Mouse (Mus musculus) embryonic facial prominence, embryonic 11.5 days (tissue): ENCODE results near the gene Mapk12. TPM values are rescaled to one million over a fixed set of nuclear protein-coding genes. Genes with fewer than 3 reads are reported as not detected.

Source experiments
- ATAC-seq: fragments of 200-750 bp; cut with Nextera tagmentation; replicated peaks from 2 replicates; pipeline ENCODE4 v1.8.0; 2017; ENCODE audit warnings: low read depth; ENCODE audit not compliant: insufficient number of reproducible peaks, low FRiP score, low TSS enrichment
- DNase-seq: peaks from one replicate; pipeline ENCODE4 v3.0.0-alpha.2; 2015; ENCODE audit warnings: low spot score
- H3K27ac ChIP-seq: fragments of 300-500 bp; sonication (generic); replicated peaks from 2 replicates; pipeline ENCODE4 v1.5.1; 2014; ENCODE audit warnings: mild to moderate bottlenecking, low read depth, low read length, control low read depth
- H3K27me3 ChIP-seq: fragments of 300-500 bp; sonication (generic); 2 replicates; pipeline ENCODE4 v1.6.1; 2014; ENCODE audit warnings: mild to moderate bottlenecking, low read length, moderate library complexity, mixed read lengths; ENCODE audit not compliant: control insufficient read depth, insufficient read depth
- H3K36me3 ChIP-seq: fragments of 300-500 bp; sonication (generic); replicated peaks from 2 replicates; pipeline ENCODE4 v1.6.1; 2014; ENCODE audit warnings: low read depth, mild to moderate bottlenecking, low read length, moderate library complexity, mixed read lengths; ENCODE audit not compliant: control insufficient read depth, insufficient read depth
- H3K4me1 ChIP-seq: fragments of 300-500 bp; sonication (generic); 2 replicates; pipeline ENCODE4 v1.6.1; 2014; ENCODE audit warnings: low read length, mixed read lengths; ENCODE audit not compliant: control insufficient read depth, insufficient read depth
- H3K4me2 ChIP-seq: fragments of 300-500 bp; sonication (generic); 2 replicates; pipeline ENCODE4 v1.6.1; 2014; ENCODE audit warnings: low read depth, mild to moderate bottlenecking, control low read depth, low read length, moderate library complexity
- H3K4me3 ChIP-seq: fragments of 300-500 bp; sonication (generic); 2 replicates; pipeline ENCODE4 v1.5.1; 2014; ENCODE audit warnings: low read depth, low read length, control low read depth
- H3K9ac ChIP-seq: fragments of 300-500 bp; sonication (generic); replicated peaks from 2 replicates; pipeline ENCODE4 v1.6.1; 2014; ENCODE audit warnings: mild to moderate bottlenecking, control low read depth, low read length
- H3K9me3 ChIP-seq: fragments of 300-500 bp; sonication (generic); replicated peaks from 2 replicates; pipeline ENCODE4 v1.6.1; 2016; ENCODE audit warnings: mild to moderate bottlenecking, low read length, inconsistent platforms, mixed read lengths; ENCODE audit not compliant: control insufficient read depth
- WGBS: fragments of 180-500 bp; shearing (Covaris S2); extraction: QIAGEN DNeasy Blood & Tissue Kit; methylation state at CpG from one replicate; pipeline ENCODE4 v1.1.7; 2014; 5-methylcytosine and 5-hydroxymethylcytosine counted together
- polyA plus RNA-seq: library from polyadenylated mRNA; unstranded; fragments of >200 nt; fragmentation: Nextera tagmentation; extraction: Ambion mirVana; gene quantifications from 2 replicates; pipeline ENCODE4 v1.2.1, GENCODE M21; 2014

The Mapk12 gene
- polyA plus RNA-seq, 1 experiment from 2014 or later, result 10.1 TPM

GRCm38 (mm10) chr15:89122649-89123366, 17.7 kb downstream of the Mapk12 start, which contains the start of gene Tubgcp6:
Gene Tubgcp6, minus strand, starts transcription at chr15:89123112.
- Histone ChIP-seq H3K36me3 (no peaks in the 10 kb centered on the region; the same call in 1 of the 2 replicates), H3K4me3 (peak within 1 kb of the TSS; percentile 88), H3K9ac (peak within 1 kb of the TSS; percentile 78), H3K9me3 (no peaks in the 10 kb centered on the region), H3K27me3 (no peaks in the 10 kb centered on the region), H3K27ac (peak within 1 kb of the TSS; percentile 35; the same call in 1 of the 2 replicates), H3K4me1 (peaks cover 10% of the 10 kb centered on the region), H3K4me2 (peak within 1 kb of the TSS; percentile 85)
- ATAC-seq, result peak; percentile 72
- WGBS, result 0% methylated on average over 47 of the region's 47 CpGs
- peak; percentile 99 for DNase-seq

DNA sequence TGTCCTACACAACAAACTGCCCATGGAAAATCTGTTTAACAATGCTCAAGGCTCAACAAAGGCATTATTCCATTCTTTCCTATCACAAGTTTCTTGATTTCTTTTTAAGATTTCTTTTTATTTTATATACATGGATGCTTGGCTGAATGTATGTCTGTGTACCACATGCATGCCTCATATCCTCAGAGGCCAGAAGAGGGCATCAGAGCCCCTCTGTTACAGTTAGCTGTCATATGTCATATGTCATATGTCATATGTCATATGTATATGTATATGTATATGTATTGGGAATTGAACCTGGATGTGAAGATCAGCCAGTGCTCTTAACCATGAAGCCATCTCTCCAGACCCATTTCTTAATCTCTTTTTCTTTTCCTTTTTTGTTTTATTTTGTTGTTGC, 22.5 kb downstream of the Mapk12 start:
- ATAC-seq, result no peak
- no peaks in the 10 kb centered on the region for H3K27me3 ChIP-seq
- peaks cover 2% of the 10 kb centered on the region for H3K36me3 ChIP-seq

GRCm38 (mm10) chr15:89110147-89110546, 30.4 kb downstream of the Mapk12 start:
- no peak for ATAC-seq
- Histone ChIP-seq H3K4me2 (no peak overlapping the region), H3K4me3 (no peak overlapping the region), H3K36me3 (peaks cover 8% of the 10 kb centered on the region), H3K4me1 (no peaks in the 10 kb centered on the region), H3K9ac (no peak overlapping the region), H3K9me3 (no peaks in the 10 kb centered on the region), H3K27ac (no peak overlapping the region), H3K27me3 (no peaks in the 10 kb centered on the region)
- WGBS, result 78% methylated on average over 9 of the region's 9 CpGs
- no peak for DNase-seq

More for the DNA sequence above, 22.5 kb downstream of the Mapk12 start:
- Histone ChIP-seq H3K4me1 (peaks cover 8% of the 10 kb centered on the region; the same call in 1 of the 2 replicates), H3K9me3 (no peaks in the 10 kb centered on the region), H3K9ac (no peak overlapping the region), H3K4me3 (no peak overlapping the region), H3K27ac (no peak overlapping the region), H3K4me2 (no peak overlapping the region)
- DNase-seq, result no peak

GRCm38 (mm10) chr15:89106976-89107375, 33.5 kb downstream of the Mapk12 start:
- WGBS, result 88% methylated on average over 1 of the region's 1 CpGs
- H3K9ac ChIP-seq, result no peak overlapping the region
- H3K4me1 ChIP-seq, result no peaks in the 10 kb centered on the region
- H3K36me3 ChIP-seq, result peaks cover 11% of the 10 kb centered on the region
- ATAC-seq, result no peak
- DNase-seq, result no peak
- no peak overlapping the region for H3K4me2 ChIP-seq
- no peak overlapping the region for H3K27ac ChIP-seq
- H3K9me3 ChIP-seq, result no peaks in the 10 kb centered on the region
- no peaks in the 10 kb centered on the region for H3K27me3 ChIP-seq
- no peak overlapping the region for H3K4me3 ChIP-seq

GRCm38 (mm10) chr15:89106073-89106472, 34.4 kb downstream of the Mapk12 start:
- DNase-seq, result no peak

DNA sequence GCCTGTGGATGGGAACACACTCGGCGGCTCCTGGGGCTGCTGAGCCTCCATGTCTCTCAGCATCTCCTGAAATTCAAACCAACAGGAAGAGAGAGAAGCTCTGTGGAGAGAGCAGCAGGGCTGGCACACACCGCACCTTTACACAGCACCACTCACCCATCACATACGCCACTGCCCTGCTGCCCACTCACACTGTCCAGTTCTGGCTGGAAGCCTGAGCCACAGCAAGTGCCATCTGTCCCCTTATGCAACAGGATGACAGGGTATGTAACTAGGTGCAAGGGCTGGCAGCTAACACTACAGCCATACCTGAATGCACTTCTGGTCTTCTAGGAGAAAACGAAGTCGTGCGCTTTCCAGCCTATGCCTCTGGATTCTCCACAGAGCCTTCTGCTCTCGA, 36.1 kb downstream of the Mapk12 start:
- Histone ChIP-seq H3K4me1 (no peaks in the 10 kb centered on the region), H3K27ac (no peak overlapping the region), H3K4me3 (no peak overlapping the region), H3K9ac (no peak overlapping the region), H3K4me2 (no peak overlapping the region), H3K9me3 (no peaks in the 10 kb centered on the region), H3K36me3 (peaks cover 18% of the 10 kb centered on the region), H3K27me3 (no peaks in the 10 kb centered on the region)
- WGBS, result 92% methylated on average over 8 of the region's 8 CpGs
- ATAC-seq (no peak), DNase-seq (no peak)

More at GRCm38 (mm10) chr15:89106073-89106472, 34.4 kb downstream of the Mapk12 start:
- H3K9me3 ChIP-seq, result no peaks in the 10 kb centered on the region
- no peak overlapping the region for H3K27ac ChIP-seq
- no peak overlapping the region for H3K9ac ChIP-seq
- peaks cover 18% of the 10 kb centered on the region for H3K36me3 ChIP-seq
- WGBS, result 87% methylated on average over 13 of the region's 13 CpGs
- no peaks in the 10 kb centered on the region for H3K27me3 ChIP-seq
- ATAC-seq, result no peak
- H3K4me3 ChIP-seq, result no peak overlapping the region
- H3K4me1 ChIP-seq, result no peaks in the 10 kb centered on the region
- H3K4me2 ChIP-seq, result no peak overlapping the region

DNA sequence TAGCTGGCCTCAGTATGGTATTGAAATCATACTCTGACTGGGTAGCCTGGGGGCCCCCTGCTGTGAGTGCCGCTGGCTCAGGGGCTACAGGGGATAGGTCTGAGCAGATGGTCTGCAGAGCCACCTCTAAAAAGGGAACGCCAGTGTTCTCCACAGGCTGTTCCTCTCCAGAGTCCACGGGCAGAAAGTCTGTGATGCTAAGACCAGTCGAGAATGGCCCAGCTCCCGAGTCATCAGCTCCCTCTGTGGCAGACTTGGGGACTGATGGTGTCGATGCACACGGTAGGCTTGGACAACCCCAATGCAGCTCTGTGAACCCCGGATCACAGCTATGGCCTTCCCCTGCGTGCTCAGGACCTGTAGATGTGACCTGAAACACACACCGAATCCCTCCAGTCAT, 36.6 kb downstream of the Mapk12 start:
- H3K4me1 ChIP-seq, result no peaks in the 10 kb centered on the region
- no peak overlapping the region for H3K9ac ChIP-seq
- no peak overlapping the region for H3K4me2 ChIP-seq
- H3K27me3 ChIP-seq, result no peaks in the 10 kb centered on the region
- 88% methylated on average over 10 of the region's 10 CpGs for WGBS
- no peak overlapping the region for H3K4me3 ChIP-seq
- no peak for DNase-seq
- H3K9me3 ChIP-seq, result no peaks in the 10 kb centered on the region
- H3K36me3 ChIP-seq, result peaks cover 18% of the 10 kb centered on the region
- ATAC-seq, result no peak
- H3K27ac ChIP-seq, result no peak overlapping the region

DNA sequence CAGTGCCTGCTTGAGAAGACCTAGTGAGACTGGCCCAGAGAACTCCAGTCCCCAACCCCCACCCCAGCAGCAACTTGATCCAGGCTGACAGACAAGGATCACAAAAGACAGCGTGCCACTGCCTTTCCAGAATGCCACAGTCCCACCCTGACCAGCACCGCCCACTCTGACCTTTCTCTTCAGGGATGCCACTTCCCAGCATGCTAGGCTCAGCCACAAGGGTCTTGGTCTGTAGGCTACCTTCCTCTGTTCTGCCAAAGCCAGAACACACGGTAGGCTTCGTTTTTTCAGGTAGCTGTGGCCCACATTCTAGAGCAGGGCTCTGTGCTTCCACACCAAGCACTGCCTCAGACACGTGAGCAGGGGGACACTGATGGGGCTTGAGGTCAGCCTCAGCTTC, 37.9 kb downstream of the Mapk12 start:
- Histone ChIP-seq H3K4me3 (no peak overlapping the region), H3K4me1 (no peaks in the 10 kb centered on the region), H3K4me2 (no peak overlapping the region), H3K27ac (no peak overlapping the region), H3K9me3 (no peaks in the 10 kb centered on the region), H3K27me3 (no peaks in the 10 kb centered on the region), H3K36me3 (peaks cover 15% of the 10 kb centered on the region), H3K9ac (no peak overlapping the region)
- DNase-seq, result no peak
- no peak; the same call in 1 of the 2 replicates for ATAC-seq
- WGBS, result 72% methylated on average over 5 of the region's 5 CpGs
